Mouse (Mus musculus) CD4-positive, CD25-positive, alpha-beta regulatory T cell, adult 2 months (primary cell): Measurements from ENCODE around the gene Spta1.

Experiments
- DNase-seq: peaks from one replicate; pipeline ENCODE4 v3.0.0-alpha.2; 2012; ENCODE audit warnings: low read depth, low spot score

The Spta1 gene

GRCm38 (mm10) chr1:174251961-174252360, 79.4 kb downstream of the Spta1 start, which contains the start of gene Olfr419:
Gene Olfr419, minus strand, starts transcription at chr1:174252061.
- no peak for DNase-seq

DNA sequence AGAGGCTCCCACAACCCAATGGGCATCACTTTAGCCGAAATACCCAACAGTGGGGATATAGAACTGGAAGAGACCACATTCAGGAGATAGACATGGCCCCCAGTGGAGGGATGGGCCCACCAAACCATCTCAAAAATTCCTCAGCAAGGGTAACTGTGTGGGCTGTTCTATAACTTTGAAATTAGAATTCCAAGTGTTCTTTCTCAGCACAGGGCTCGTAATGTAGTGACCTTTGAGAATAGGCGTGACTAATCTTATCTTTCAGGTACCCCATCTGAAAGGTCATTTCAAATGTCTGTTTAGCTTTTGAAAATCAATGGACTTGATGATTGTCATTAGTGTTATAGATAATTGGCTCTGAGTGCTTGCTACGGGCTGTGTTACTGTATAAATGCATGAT, 95.2 kb downstream of the Spta1 start:
- DNase-seq = no peak

GRCm38 (mm10) chr1:174269162-174269561, 96.6 kb downstream of the Spta1 start:
- no peak for DNase-seq

DNA sequence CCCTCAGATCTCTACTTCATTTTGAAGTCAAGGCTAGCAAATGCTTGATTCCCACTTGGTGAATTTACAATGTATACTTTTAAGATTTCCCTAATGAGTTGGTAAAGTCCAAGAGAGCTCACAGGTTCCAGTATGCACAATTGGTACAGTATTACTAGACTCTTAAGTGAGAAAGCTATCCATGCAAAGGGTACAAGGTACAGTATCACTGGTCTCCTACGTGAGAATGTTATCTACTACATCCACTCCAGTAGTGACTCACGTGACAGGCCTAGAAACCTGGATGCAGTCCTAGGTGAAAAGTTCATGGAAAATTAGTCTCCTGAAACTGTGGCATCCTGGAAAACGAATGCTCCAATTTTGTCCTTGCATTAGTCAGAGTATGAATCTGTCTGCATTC, 98.1 kb downstream of the Spta1 start:
- DNase-seq = no peak
